In genomic region chr3:89333053-89333452, GRCm38 (mm10) we compare ENCODE assay signal across 17 mouse cellular contexts. TPM values are rescaled to one million over a fixed set of nuclear protein-coding genes. Genes with fewer than 3 reads are reported as not detected.
DNase-seq lines count a peak whose midpoint lies in the region; ATAC-seq lines count a peak whose summit lies in the region.
"Had no signal": no experiment of that assay in that cellular context is flagged by ENCODE, and none has a peak within 500 bp of the region (broad histone marks: within the 10 kb centered on the region; RNA-seq: fewer than 3 reads in every experiment).

No protein-coding gene starts in this region.

- no peak for ATAC-seq in hindbrain, embryonic 15.5 days (ENCODE audit: low FRiP score, low read depth)
- ATAC-seq in midbrain, embryonic 12.5 days (ENCODE audit: low FRiP score, low read depth), result no peak

- H3K9me3 ChIP-seq in embryonic facial prominence, embryonic 10.5 days, result no peaks in the 10 kb centered on the region
- no peaks in the 10 kb centered on the region for H3K9me3 ChIP-seq in hindbrain, embryonic 15.5 days
- no peaks in the 10 kb centered on the region for H3K9me3 ChIP-seq in midbrain, embryonic 12.5 days
- H3K9me3 ChIP-seq: heart, embryonic 12.5 days; liver, embryonic 15.5 days had no signal

- peaks cover 38% of the 10 kb centered on the region for H3K36me3 ChIP-seq in embryonic facial prominence, embryonic 10.5 days (replicated peaks)
- no peaks in the 10 kb centered on the region for H3K36me3 ChIP-seq in hindbrain, embryonic 15.5 days
- peaks cover 18% of the 10 kb centered on the region for H3K36me3 ChIP-seq in midbrain, embryonic 12.5 days
- H3K36me3 ChIP-seq: liver, embryonic 15.5 days had no signal

- DNase-seq in cerebellum, postnatal 14 days, result peak; percentile 61 to 66
- no peak for DNase-seq in cerebellum, adult 9-10 months
- DNase-seq in embryonic facial prominence, embryonic 10.5 days (ENCODE audit: low spot score), result no peak
- no peak for DNase-seq in thymus, postnatal 25 days
- no peak for DNase-seq in urinary bladder, postnatal 4 days (ENCODE audit: low spot score in 2 of 2)
- DNase-seq in frontal cortex, postnatal 10 days (ENCODE audit: low spot score in 2 of 2), result no peak
- DNase-seq: adrenal gland, postnatal 14 days; gastrocnemius, postnatal 10 days; retina, postnatal 1 day had no signal

- peaks cover 19% of the 10 kb centered on the region for H3K27me3 ChIP-seq in embryonic facial prominence, embryonic 10.5 days (replicated peaks; ENCODE audit: low read depth, poor library complexity, severe bottlenecking)
- H3K27me3 ChIP-seq in hindbrain, embryonic 15.5 days, result no peaks in the 10 kb centered on the region
- H3K27me3 ChIP-seq in midbrain, embryonic 12.5 days, result peaks cover 60% of the 10 kb centered on the region

- H3K9ac ChIP-seq in hindbrain, embryonic 15.5 days, result no peak overlapping the region
- H3K9ac ChIP-seq in midbrain, embryonic 12.5 days (replicated peaks), result 0 out of 2 replicates have a peak overlapping the region, but pooled peaks have one; percentile 20
- H3K9ac ChIP-seq: heart, embryonic 12.5 days; liver, embryonic 15.5 days had no signal

- peaks cover 79% of the 10 kb centered on the region for H3K4me1 ChIP-seq in embryonic facial prominence, embryonic 10.5 days
- peaks cover 54% of the 10 kb centered on the region for H3K4me1 ChIP-seq in hindbrain, embryonic 15.5 days (replicated peaks)
- peaks cover 63% of the 10 kb centered on the region for H3K4me1 ChIP-seq in midbrain, embryonic 12.5 days

- no peak overlapping the region for H3K27ac ChIP-seq in embryonic facial prominence, embryonic 10.5 days (replicated peaks)
- peak overlapping the region; percentile 53 for H3K27ac ChIP-seq in hindbrain, embryonic 15.5 days (replicated peaks)
- H3K27ac ChIP-seq in midbrain, embryonic 12.5 days (replicated peaks), result peak overlapping the region; percentile 16
- H3K27ac ChIP-seq: left cerebral cortex, adult 2 months; liver, embryonic 15.5 days had no signal

- 0 out of 2 replicates have a peak overlapping the region, but pooled peaks have one; percentile 7 for H3K4me2 ChIP-seq in hindbrain, embryonic 15.5 days
- H3K4me2 ChIP-seq in midbrain, embryonic 12.5 days (replicated peaks), result no peak overlapping the region
- H3K4me2 ChIP-seq: heart, embryonic 12.5 days; liver, embryonic 15.5 days had no signal

- WGBS in embryonic facial prominence, embryonic 10.5 days, result 80% methylated on average over 11 of the region's 11 CpGs
- 47% methylated on average over 11 of the region's 11 CpGs for WGBS in hindbrain, embryonic 15.5 days
- WGBS in midbrain, embryonic 12.5 days, result 61% methylated on average over 11 of the region's 11 CpGs

- 0 out of 2 replicates have a peak overlapping the region, but pooled peaks have one; percentile 8 for H3K4me3 ChIP-seq in embryonic facial prominence, embryonic 10.5 days
- no peak overlapping the region for H3K4me3 ChIP-seq in hindbrain, embryonic 15.5 days
- no peak overlapping the region for H3K4me3 ChIP-seq in midbrain, embryonic 12.5 days
- H3K4me3 ChIP-seq: heart, embryonic 12.5 days; left cerebral cortex, adult 2 months; liver, embryonic 15.5 days had no signal

RNA-seq across cellular contexts. Expression of gene Efna4, which starts 4.8 kb away (rescaled TPM):
- polyA plus RNA-seq in embryonic facial prominence, embryonic 10.5 days (2016; fragmentation: Nextera tagmentation; extraction: Ambion mirVana), result 37.3 and 40.8 TPM in 2 replicates
- polyA plus RNA-seq in hindbrain, embryonic 15.5 days (2015; fragmentation: Nextera tagmentation; extraction: Ambion mirVana), result 6.0 and 7.4 TPM in 2 replicates
- 16.8 and 17.3 TPM in 2 replicates for polyA plus RNA-seq in midbrain, embryonic 12.5 days (2016; fragmentation: Nextera tagmentation; extraction: Ambion mirVana)

RNA-seq across cellular contexts. Expression of gene Efna3, which starts 10.3 kb away (rescaled TPM):
- 4.5 and 6.8 TPM in 2 replicates for polyA plus RNA-seq in embryonic facial prominence, embryonic 10.5 days (2016; fragmentation: Nextera tagmentation; extraction: Ambion mirVana)
- polyA plus RNA-seq in hindbrain, embryonic 15.5 days (2015; fragmentation: Nextera tagmentation; extraction: Ambion mirVana), result 62.4 and 72.3 TPM in 2 replicates
- polyA plus RNA-seq in midbrain, embryonic 12.5 days (2016; fragmentation: Nextera tagmentation; extraction: Ambion mirVana), result 10.7 and 11.1 TPM in 2 replicates
- polyA plus RNA-seq: spleen, adult 2 months had no signal

RNA-seq across cellular contexts. Expression of gene Adam15, which starts 16.7 kb away (rescaled TPM):
- 30.5 and 34.2 TPM in 2 replicates for polyA plus RNA-seq in embryonic facial prominence, embryonic 10.5 days (2016; fragmentation: Nextera tagmentation; extraction: Ambion mirVana)
- 71.0 and 77.1 TPM in 2 replicates for polyA plus RNA-seq in hindbrain, embryonic 15.5 days (2015; fragmentation: Nextera tagmentation; extraction: Ambion mirVana)
- 35.0 and 37.0 TPM in 2 replicates for polyA plus RNA-seq in midbrain, embryonic 12.5 days (2016; fragmentation: Nextera tagmentation; extraction: Ambion mirVana)

RNA-seq across cellular contexts. Expression of gene Dcst2, which starts 28.7 kb away (rescaled TPM):
- 0.09 and 0.15 TPM in 2 replicates for polyA plus RNA-seq in embryonic facial prominence, embryonic 10.5 days (2016; fragmentation: Nextera tagmentation; extraction: Ambion mirVana)
- polyA plus RNA-seq in hindbrain, embryonic 15.5 days (2015; fragmentation: Nextera tagmentation; extraction: Ambion mirVana), result 0.09 and 0.34 TPM in 2 replicates
- 0.22 and 0.29 TPM in 2 replicates for polyA plus RNA-seq in midbrain, embryonic 12.5 days (2016; fragmentation: Nextera tagmentation; extraction: Ambion mirVana)
- polyA plus RNA-seq: heart, embryonic 12.5 days; thymus, postnatal 0 days had no signal

RNA-seq across cellular contexts. Expression of gene Dcst1, which starts 32.0 kb away (rescaled TPM):
- polyA plus RNA-seq in embryonic facial prominence, embryonic 10.5 days (2016; fragmentation: Nextera tagmentation; extraction: Ambion mirVana), result 0.20 and 0.47 TPM in 2 replicates
- polyA plus RNA-seq in hindbrain, embryonic 15.5 days (2015; fragmentation: Nextera tagmentation; extraction: Ambion mirVana), result 0.89 and 1.1 TPM in 2 replicates
- 0.20 and 0.65 TPM in 2 replicates for polyA plus RNA-seq in midbrain, embryonic 12.5 days (2016; fragmentation: Nextera tagmentation; extraction: Ambion mirVana)
- polyA plus RNA-seq: cortical plate, adult 2 months; liver, embryonic 15.5 days had no signal

Comparison
In these comparisons a context has a peak if more than half of its experiments do, and no peak if none do; other contexts are left out.
1. DNase-seq: peak in cerebellum, postnatal 14 days (2 of 2); none in cerebellum, adult 9-10 months (single experiment), embryonic facial prominence, embryonic 10.5 days (single experiment), thymus, postnatal 25 days (single experiment), urinary bladder, postnatal 4 days (0 of 2) and frontal cortex, postnatal 10 days (0 of 2).